8 mouse cellular contexts compared by ENCODE assay signal in genomic region chr13:55211221-55212010, GRCm38 (mm10). TPM values are rescaled to one million over a fixed set of nuclear protein-coding genes. Genes with fewer than 3 reads are reported as not detected.
DNase-seq lines count a peak whose midpoint lies in the region; ATAC-seq and TF ChIP-seq lines count a peak whose summit lies in the region.

No protein-coding gene starts in this region.

- no peak for TF ChIP-seq CTCF in embryonic fibroblast, embryonic 13.5 days (IDR thresholded peaks at IDR 0.05; ENCODE audit: borderline replicate concordance, insufficient read depth, low read length)

- H3K4me3 ChIP-seq in embryonic fibroblast, embryonic 13.5 days (ENCODE audit: insufficient read depth, low read length): peak overlapping the region; percentile 62
- peak overlapping the region; percentile 91 for H3K4me3 ChIP-seq in heart, embryonic 10.5 days
- peak overlapping the region; percentile 88 for H3K4me3 ChIP-seq in kidney, embryonic 14.5 days (ENCODE audit: low read length)
- H3K4me3 ChIP-seq in limb, embryonic 15.5 days: peak overlapping the region; percentile 74

- H3K27ac ChIP-seq in embryonic fibroblast, embryonic 13.5 days (ENCODE audit: insufficient read depth, low read length): peak overlapping the region; percentile 14; the same call in 1 of the 2 replicates
- peak overlapping the region; percentile 100 for H3K27ac ChIP-seq in heart, embryonic 10.5 days
- H3K27ac ChIP-seq in kidney, embryonic 14.5 days (ENCODE audit: low read depth, low read length): peak overlapping the region; percentile 99
- H3K27ac ChIP-seq in limb, embryonic 15.5 days: peak overlapping the region; percentile 99

- no peaks in the 10 kb centered on the region for H3K27me3 ChIP-seq in heart, embryonic 10.5 days (ENCODE audit: insufficient read depth, poor library complexity, severe bottlenecking)
- no peaks in the 10 kb centered on the region for H3K27me3 ChIP-seq in kidney, embryonic 14.5 days (ENCODE audit: control insufficient read depth, insufficient read depth, low read length)
- H3K27me3 ChIP-seq in limb, embryonic 15.5 days: no peaks in the 10 kb centered on the region

- DNase-seq in A20 (ENCODE audit: low read depth, low spot score): peak; percentile 87
- peak; percentile 94 for DNase-seq in brain, adult 2 months (ENCODE audit: low read depth, low spot score)
- peak; percentile 94 for DNase-seq in heart, embryonic 10.5 days (ENCODE audit: low spot score)
- peak; percentile 50 to 82 for DNase-seq in monocyte, adult 2 months (ENCODE audit: low read depth in 1 of 2, low spot score in 2 of 2)
- peak; percentile 86 to 93 for DNase-seq in spleen, postnatal 4 days (ENCODE audit: low spot score in 2 of 2)

- H3K4me1 ChIP-seq in embryonic fibroblast, embryonic 13.5 days (ENCODE audit: control insufficient read depth, insufficient read depth, low read length): peaks cover 8% of the 10 kb centered on the region; the same call in 1 of the 2 replicates
- peaks cover 51% of the 10 kb centered on the region for H3K4me1 ChIP-seq in heart, embryonic 10.5 days
- peaks cover 36% of the 10 kb centered on the region for H3K4me1 ChIP-seq in kidney, embryonic 14.5 days (ENCODE audit: control insufficient read depth, insufficient read depth, low read length)
- H3K4me1 ChIP-seq in limb, embryonic 15.5 days: peaks cover 49% of the 10 kb centered on the region

- H3K9ac ChIP-seq in kidney, embryonic 14.5 days (ENCODE audit: low read depth, low read length): peak overlapping the region; percentile 97
- peak overlapping the region; percentile 89 for H3K9ac ChIP-seq in limb, embryonic 15.5 days

- ATAC-seq in kidney, embryonic 14.5 days (ENCODE audit: low FRiP score, low TSS enrichment): peak; percentile 81
- ATAC-seq in limb, embryonic 15.5 days (ENCODE audit: insufficient number of reproducible peaks, low FRiP score, low TSS enrichment, low read depth): peak; percentile 84

- peak overlapping the region; percentile 67 for H3K4me2 ChIP-seq in kidney, embryonic 14.5 days (replicated peaks; ENCODE audit: low read depth, low read length)
- peak overlapping the region; percentile 86 for H3K4me2 ChIP-seq in limb, embryonic 15.5 days

- 0% methylated on average over 23 of the region's 93 CpGs for WGBS in heart, embryonic 10.5 days
- WGBS in kidney, embryonic 14.5 days: 1% methylated on average over 28 of the region's 93 CpGs
- WGBS in limb, embryonic 15.5 days: 1% methylated on average over 32 of the region's 93 CpGs

- H3K36me3 ChIP-seq in heart, embryonic 10.5 days: peaks cover 27% of the 10 kb centered on the region
- H3K36me3 ChIP-seq in kidney, embryonic 14.5 days (ENCODE audit: control insufficient read depth, insufficient read depth, low read length): peaks cover 32% of the 10 kb centered on the region
- peaks cover 23% of the 10 kb centered on the region for H3K36me3 ChIP-seq in limb, embryonic 15.5 days

- no peaks in the 10 kb centered on the region for H3K9me3 ChIP-seq in heart, embryonic 10.5 days
- no peaks in the 10 kb centered on the region for H3K9me3 ChIP-seq in kidney, embryonic 14.5 days (ENCODE audit: control insufficient read depth, low read length)
- H3K9me3 ChIP-seq in limb, embryonic 15.5 days: no peaks in the 10 kb centered on the region

- TF ChIP-seq POLR2A in embryonic fibroblast, embryonic 13.5 days (IDR thresholded peaks at IDR 0.05; ENCODE audit: low read depth, low read length): no peak; the same call in none of the 2 replicates

RNA-seq across cellular contexts. Expression of gene Nsd1, which starts 1.8 kb away (rescaled TPM):
- polyA plus RNA-seq in embryonic fibroblast, embryonic 13.5 days (2011; ENCODE audit: insufficient read length, low read depth, missing spikeins): 73.9 and 86.2 TPM in 2 replicates
- polyA plus RNA-seq in heart, embryonic 10.5 days (2016; fragmentation: Nextera tagmentation; extraction: Ambion mirVana): 51.0 and 58.4 TPM in 2 replicates
- 71.2 and 93.6 TPM in 2 replicates for polyA plus RNA-seq in kidney, embryonic 14.5 days (2014; fragmentation: Nextera tagmentation; extraction: Ambion mirVana)
- polyA plus RNA-seq in limb, embryonic 15.5 days (2015; fragmentation: Nextera tagmentation; extraction: Ambion mirVana): 52.4 and 55.8 TPM in 2 replicates

RNA-seq across cellular contexts. Expression of gene Fgfr4, which starts 59.0 kb away (rescaled TPM):
- not detected in 2 replicates for polyA plus RNA-seq in embryonic fibroblast, embryonic 13.5 days (2011; ENCODE audit: insufficient read length, low read depth, missing spikeins)
- polyA plus RNA-seq in heart, embryonic 10.5 days (2016; fragmentation: Nextera tagmentation; extraction: Ambion mirVana): 0.46 and 3.5 TPM in 2 replicates
- 9.9 and 14.9 TPM in 2 replicates for polyA plus RNA-seq in kidney, embryonic 14.5 days (2014; fragmentation: Nextera tagmentation; extraction: Ambion mirVana)
- polyA plus RNA-seq in limb, embryonic 15.5 days (2015; fragmentation: Nextera tagmentation; extraction: Ambion mirVana): 8.2 and 14.2 TPM in 2 replicates

Comparison
In these comparisons a context has a peak if more than half of its experiments do, and no peak if none do; other contexts are left out.
1. Peak in every context shown above with its lines: DNase-seq, ATAC-seq, H3K4me3 ChIP-seq and H3K27ac ChIP-seq.
2. H3K27ac ChIP-seq: peak in every context shown above with its lines; median percentile 100 in heart, embryonic 10.5 days; 99 in kidney, embryonic 14.5 days; 99 in limb, embryonic 15.5 days; 14 in embryonic fibroblast, embryonic 13.5 days.